In the genomic region with DNA sequence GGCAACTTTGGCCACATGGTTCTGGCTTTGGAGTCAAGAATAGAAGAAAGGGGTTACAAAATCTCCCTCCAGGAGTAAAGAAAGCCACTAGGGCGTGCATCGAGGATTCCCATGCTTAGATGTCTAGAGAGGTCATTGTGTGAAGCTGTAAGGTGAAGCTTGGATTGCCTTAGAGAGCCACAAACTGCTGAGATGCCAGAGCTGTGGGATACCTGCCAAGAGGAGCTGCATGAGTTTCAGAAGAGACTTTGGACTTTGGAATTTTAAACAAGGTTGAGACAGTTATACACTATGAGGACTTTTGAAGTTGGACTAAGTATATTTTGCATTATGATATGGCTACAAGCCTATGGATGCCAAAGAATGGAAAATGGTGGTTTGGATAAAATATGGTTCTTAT, we compare ENCODE assay signal across 24 mouse cellular contexts.
DNase-seq lines count a peak whose midpoint lies in the region; ATAC-seq and TF ChIP-seq lines count a peak whose summit lies in the region.
"Had no signal": no experiment of that assay in that cellular context is flagged by ENCODE, and none has a peak within 500 bp of the region (broad histone marks: within the 10 kb centered on the region; RNA-seq: fewer than 3 reads in every experiment).

No protein-coding gene starts in this region.

- no peak overlapping the region for H3K4me2 ChIP-seq in kidney, embryonic 16.5 days (replicated peaks; ENCODE audit: low read depth, low read length)
- H3K4me2 ChIP-seq in hindbrain, postnatal 0 days (ENCODE audit: low read depth, low read length), result no peak overlapping the region
- H3K4me2 ChIP-seq: embryonic facial prominence, embryonic 13.5 days; forebrain, embryonic 12.5 days; forebrain, embryonic 15.5 days; heart, embryonic 11.5 days; hindbrain, embryonic 12.5 days had no signal

- 0 out of 2 replicates have a peak, but pooled peaks cover 3% of the 10 kb centered on the region for H3K4me1 ChIP-seq in kidney, embryonic 16.5 days (ENCODE audit: insufficient read depth, low read length)
- no peaks in the 10 kb centered on the region for H3K4me1 ChIP-seq in hindbrain, postnatal 0 days (ENCODE audit: insufficient read depth, low read length)
- H3K4me1 ChIP-seq: embryonic facial prominence, embryonic 13.5 days had no signal

- H3K4me3 ChIP-seq in kidney, embryonic 16.5 days (ENCODE audit: low read length), result no peak overlapping the region
- H3K4me3 ChIP-seq in hindbrain, postnatal 0 days (ENCODE audit: low read length), result no peak overlapping the region
- H3K4me3 ChIP-seq: embryonic facial prominence, embryonic 10.5 days; embryonic facial prominence, embryonic 13.5 days; erythroblast, embryonic 14.5 days; forebrain, embryonic 12.5 days; forebrain, embryonic 15.5 days; hindbrain, embryonic 12.5 days had no signal

- whole genome bisulfite sequencing in kidney, embryonic 16.5 days, result 84% methylated on average over 2 of the region's 2 CpGs
- WGBS in hindbrain, postnatal 0 days, result 88% methylated on average over 2 of the region's 2 CpGs

- no peak for ATAC-seq in kidney, embryonic 16.5 days (ENCODE audit: low FRiP score, low TSS enrichment)
- ATAC-seq in hindbrain, postnatal 0 days, result no peak
- ATAC-seq: activated CD4-positive, CD25-positive, alpha-beta regulatory T cell, adult 4 months; forebrain, embryonic 15.5 days had no signal

- no peaks in the 10 kb centered on the region for H3K9me3 ChIP-seq in kidney, embryonic 16.5 days (ENCODE audit: low read length)
- H3K9me3 ChIP-seq in hindbrain, postnatal 0 days (ENCODE audit: low read length), result no peaks in the 10 kb centered on the region
- H3K9me3 ChIP-seq: embryonic facial prominence, embryonic 10.5 days; embryonic facial prominence, embryonic 13.5 days; forebrain, embryonic 12.5 days; forebrain, embryonic 15.5 days; hindbrain, embryonic 12.5 days had no signal

- H3K9ac ChIP-seq in kidney, embryonic 16.5 days (replicated peaks; ENCODE audit: low read length), result no peak overlapping the region
- no peak overlapping the region for H3K9ac ChIP-seq in hindbrain, postnatal 0 days (replicated peaks; ENCODE audit: low read length)
- H3K9ac ChIP-seq: embryonic facial prominence, embryonic 13.5 days; forebrain, embryonic 12.5 days; forebrain, embryonic 15.5 days; hindbrain, embryonic 12.5 days had no signal

- no peak for TF ChIP-seq CTCF in hindbrain, postnatal 0 days (IDR thresholded peaks at IDR 0.05; ENCODE audit: low read depth)

- no peaks in the 10 kb centered on the region for H3K36me3 ChIP-seq in kidney, embryonic 16.5 days (ENCODE audit: insufficient read depth, low read length)
- H3K36me3 ChIP-seq in hindbrain, postnatal 0 days (ENCODE audit: insufficient read depth, low read length), result no peaks in the 10 kb centered on the region
- H3K36me3 ChIP-seq: embryonic facial prominence, embryonic 10.5 days; embryonic facial prominence, embryonic 13.5 days; forebrain, embryonic 12.5 days; forebrain, embryonic 15.5 days; hindbrain, embryonic 12.5 days had no signal

- peak; percentile 34 for DNase-seq in kidney, adult 11 months
- peak; percentile 38 to 62 for DNase-seq in kidney, adult 8-10 months
- DNase-seq in kidney, postnatal 4 days, result no peak
- DNase-seq in kidney, postnatal 14 days, result peak; percentile 5
- no peak for DNase-seq in heart, adult 18-20 months
- DNase-seq in hindbrain, postnatal 0 days (ENCODE audit: low spot score), result no peak
- DNase-seq: adrenal gland, adult 8-10 months; adrenal gland, postnatal 25 days; cerebellum, adult 11-12 months; cerebellum, adult 8-10 months; cerebellum, postnatal 10 days; cerebellum, postnatal 36 days; embryo, embryonic 11 days; gastrocnemius, postnatal 10 days; gastrocnemius, postnatal 36 days had no signal

- H3K27ac ChIP-seq in kidney, embryonic 16.5 days (ENCODE audit: low read length), result no peak overlapping the region
- H3K27ac ChIP-seq in hindbrain, postnatal 0 days, result no peak overlapping the region
- H3K27ac ChIP-seq: embryonic facial prominence, embryonic 10.5 days; embryonic facial prominence, embryonic 13.5 days; forebrain, embryonic 12.5 days; forebrain, embryonic 15.5 days; hindbrain, embryonic 12.5 days had no signal

- no peaks in the 10 kb centered on the region for H3K27me3 ChIP-seq in kidney, embryonic 16.5 days (ENCODE audit: insufficient read depth, low read length)
- H3K27me3 ChIP-seq in hindbrain, postnatal 0 days (ENCODE audit: insufficient read depth, low read length), result no peaks in the 10 kb centered on the region
- H3K27me3 ChIP-seq: embryonic facial prominence, embryonic 13.5 days; forebrain, embryonic 12.5 days; forebrain, embryonic 15.5 days; hindbrain, embryonic 12.5 days had no signal

Comparison
In these comparisons a context has a peak if more than half of its experiments do, and no peak if none do; other contexts are left out.
1. DNase-seq: peak in kidney, adult 11 months (single experiment), kidney, adult 8-10 months (2 of 2) and kidney, postnatal 14 days (single experiment); none in kidney, postnatal 4 days (0 of 2), heart, adult 18-20 months (0 of 2) and hindbrain, postnatal 0 days (single experiment).